ENCODE assay signal across 8 mouse cellular contexts in genomic region chr8:70629574-70630531, GRCm38 (mm10). TPM values are rescaled to one million over a fixed set of nuclear protein-coding genes. Genes with fewer than 3 reads are reported as not detected.
DNase-seq lines count a peak whose midpoint lies in the region; ATAC-seq and TF ChIP-seq lines count a peak whose summit lies in the region.

No protein-coding gene starts in this region.

- 0 out of 2 replicates have a peak, but pooled peaks cover under 1% of the 10 kb centered on the region for H3K9me3 ChIP-seq in E14TG2a.4 (ENCODE audit: low read length)
- no peaks in the 10 kb centered on the region for H3K9me3 ChIP-seq in forebrain, embryonic 13.5 days (replicated peaks)
- H3K9me3 ChIP-seq in liver, postnatal 0 days (ENCODE audit: low read length), result no peaks in the 10 kb centered on the region
- H3K9me3 ChIP-seq in neural tube, embryonic 13.5 days, result no peaks in the 10 kb centered on the region

- no peaks in the 10 kb centered on the region for H3K36me3 ChIP-seq in E14TG2a.4 (ENCODE audit: insufficient read depth, low read length)
- no peaks in the 10 kb centered on the region for H3K36me3 ChIP-seq in forebrain, embryonic 13.5 days (ENCODE audit: poor library complexity, severe bottlenecking)
- H3K36me3 ChIP-seq in liver, postnatal 0 days (replicated peaks; ENCODE audit: insufficient read depth, low read length), result no peaks in the 10 kb centered on the region
- no peaks in the 10 kb centered on the region for H3K36me3 ChIP-seq in neural tube, embryonic 13.5 days

- ATAC-seq in cerebellum, adult (ENCODE audit: insufficient number of reproducible peaks, low FRiP score, low TSS enrichment), result peak; percentile 78
- peak; percentile 95 for ATAC-seq in forebrain, embryonic 13.5 days
- ATAC-seq in liver, postnatal 0 days, result peak; percentile 54
- ATAC-seq in neural tube, embryonic 13.5 days (ENCODE audit: low read depth), result peak; percentile 94

- intact Hi-C loops in heart, postnatal 10 days (cut with DNase I), result loop anchor here (1.0 kb wide), 1 partner anchor 23 kb away; no protein-coding TSS in a partner anchor

- peak overlapping the region; percentile 72 for H3K27ac ChIP-seq in forebrain, embryonic 13.5 days
- H3K27ac ChIP-seq in liver, postnatal 0 days (ENCODE audit: low read depth), result peak overlapping the region; percentile 73
- peak overlapping the region; percentile 76 for H3K27ac ChIP-seq in neural tube, embryonic 13.5 days (replicated peaks)

- 1% methylated on average over 60 of the region's 60 CpGs for WGBS in forebrain, embryonic 13.5 days
- 1% methylated on average over 60 of the region's 60 CpGs for WGBS in liver, postnatal 0 days (ENCODE audit: insufficient replicate concordance)
- under 1% methylated on average over 60 of the region's 60 CpGs for WGBS in neural tube, embryonic 13.5 days

- H3K4me3 ChIP-seq in E14TG2a.4 (replicated peaks; ENCODE audit: low read length), result peak overlapping the region; percentile 76
- H3K4me3 ChIP-seq in forebrain, embryonic 13.5 days, result peak overlapping the region; percentile 48
- H3K4me3 ChIP-seq in liver, postnatal 0 days (ENCODE audit: low read depth, low read length), result peak overlapping the region; percentile 50
- H3K4me3 ChIP-seq in neural tube, embryonic 13.5 days, result peak overlapping the region; percentile 45

- H3K4me1 ChIP-seq in E14TG2a.4 (replicated peaks; ENCODE audit: low read depth, low read length), result peaks cover 49% of the 10 kb centered on the region
- H3K4me1 ChIP-seq in forebrain, embryonic 13.5 days, result peaks cover 25% of the 10 kb centered on the region
- peaks cover 33% of the 10 kb centered on the region for H3K4me1 ChIP-seq in liver, postnatal 0 days (ENCODE audit: insufficient read depth)
- H3K4me1 ChIP-seq in neural tube, embryonic 13.5 days (replicated peaks), result peaks cover 25% of the 10 kb centered on the region

- peak; percentile 92 to 93 for DNase-seq in heart, postnatal 10 days
- peak; percentile 93 for DNase-seq in layer of hippocampus, adult 11-12 months (ENCODE audit: low spot score)
- DNase-seq in liver, postnatal 0 days, result peak; percentile 92
- DNase-seq in telencephalon, adult 2 months (ENCODE audit: low read depth, low spot score), result peak; percentile 73

- H3K9ac ChIP-seq in forebrain, embryonic 13.5 days, result peak overlapping the region; percentile 47
- peak overlapping the region; percentile 60 for H3K9ac ChIP-seq in liver, postnatal 0 days (replicated peaks)
- peak overlapping the region; percentile 71 for H3K9ac ChIP-seq in neural tube, embryonic 13.5 days

- H3K4me2 ChIP-seq in forebrain, embryonic 13.5 days, result peak overlapping the region; percentile 64
- H3K4me2 ChIP-seq in liver, postnatal 0 days (ENCODE audit: low read depth, low read length), result peak overlapping the region; percentile 81
- peak overlapping the region; percentile 62 for H3K4me2 ChIP-seq in neural tube, embryonic 13.5 days

- TF ChIP-seq CTCF in E14TG2a.4 (conservative IDR thresholded peaks at IDR 0.05; ENCODE audit: low read length), result peak; percentile 26
- TF ChIP-seq CTCF in liver, postnatal 0 days (IDR thresholded peaks at IDR 0.05; ENCODE audit: low read depth), result peak; percentile 100

- no peak for TF ChIP-seq EP300 in liver, postnatal 0 days (IDR thresholded peaks at IDR 0.05; ENCODE audit: low read depth)

- H3K27me3 ChIP-seq in E14TG2a.4 (ENCODE audit: insufficient read depth, low read length), result peaks cover 5% of the 10 kb centered on the region
- H3K27me3 ChIP-seq in forebrain, embryonic 13.5 days, result peaks cover 20% of the 10 kb centered on the region
- no peaks in the 10 kb centered on the region for H3K27me3 ChIP-seq in liver, postnatal 0 days (ENCODE audit: insufficient read depth, low read length)
- peaks cover 13% of the 10 kb centered on the region for H3K27me3 ChIP-seq in neural tube, embryonic 13.5 days

RNA-seq across cellular contexts. Expression of gene Gdf15, which starts 2.4 kb away (rescaled TPM):
- 0.15 TPM in 1 of 2 replicates, not detected in the other for polyA plus RNA-seq in forebrain, embryonic 13.5 days (2015; fragmentation: Nextera tagmentation; extraction: Ambion mirVana)
- total RNA-seq in heart, postnatal 10 days (2021), result 1 to 10 TPM in 1 of 2 experiments, under 1 TPM in 1; 0.86 to 1.1 TPM
- 2.1 and 2.3 TPM in 2 replicates for polyA plus RNA-seq in liver, postnatal 0 days (2015; fragmentation: Nextera tagmentation; extraction: Ambion mirVana)
- polyA plus RNA-seq in neural tube, embryonic 13.5 days (2015; fragmentation: Nextera tagmentation; extraction: Ambion mirVana), result not detected in 2 replicates

RNA-seq across cellular contexts. Expression of gene Lrrc25, which starts 13.9 kb away (rescaled TPM):
- 0.65 and 0.68 TPM in 2 replicates for polyA plus RNA-seq in forebrain, embryonic 13.5 days (2015; fragmentation: Nextera tagmentation; extraction: Ambion mirVana)
- total RNA-seq in heart, postnatal 10 days (2021), result 1 to 10 TPM; 1.1 to 1.6 TPM
- polyA plus RNA-seq in liver, postnatal 0 days (2015; fragmentation: Nextera tagmentation; extraction: Ambion mirVana), result 9.8 and 10.4 TPM in 2 replicates
- polyA plus RNA-seq in neural tube, embryonic 13.5 days (2015; fragmentation: Nextera tagmentation; extraction: Ambion mirVana), result 1.5 and 1.8 TPM in 2 replicates

RNA-seq across cellular contexts. Expression of gene Ssbp4, which starts 21.2 kb away (rescaled TPM):
- 81.9 and 101 TPM in 2 replicates for polyA plus RNA-seq in forebrain, embryonic 13.5 days (2015; fragmentation: Nextera tagmentation; extraction: Ambion mirVana)
- total RNA-seq in heart, postnatal 10 days (2021), result 10 to 100 TPM; 54.7 to 55.6 TPM
- 32.5 and 35.4 TPM in 2 replicates for polyA plus RNA-seq in liver, postnatal 0 days (2015; fragmentation: Nextera tagmentation; extraction: Ambion mirVana)
- polyA plus RNA-seq in neural tube, embryonic 13.5 days (2015; fragmentation: Nextera tagmentation; extraction: Ambion mirVana), result 117 and 141 TPM in 2 replicates

RNA-seq across cellular contexts. Expression of gene Pgpep1, which starts 30.3 kb away (rescaled TPM):
- polyA plus RNA-seq in forebrain, embryonic 13.5 days (2015; fragmentation: Nextera tagmentation; extraction: Ambion mirVana), result 64.6 and 80.8 TPM in 2 replicates
- 10 to 100 TPM; 39.6 to 42.9 TPM for total RNA-seq in heart, postnatal 10 days (2021)
- 31.0 and 32.2 TPM in 2 replicates for polyA plus RNA-seq in liver, postnatal 0 days (2015; fragmentation: Nextera tagmentation; extraction: Ambion mirVana)
- polyA plus RNA-seq in neural tube, embryonic 13.5 days (2015; fragmentation: Nextera tagmentation; extraction: Ambion mirVana), result 102 and 108 TPM in 2 replicates

RNA-seq across cellular contexts. Expression of gene Isyna1, which starts 35.7 kb away (rescaled TPM):
- polyA plus RNA-seq in forebrain, embryonic 13.5 days (2015; fragmentation: Nextera tagmentation; extraction: Ambion mirVana), result 87.1 and 105 TPM in 2 replicates
- total RNA-seq in heart, postnatal 10 days (2021), result 10 to 100 TPM; 25.8 to 29.6 TPM
- 18.8 and 21.6 TPM in 2 replicates for polyA plus RNA-seq in liver, postnatal 0 days (2015; fragmentation: Nextera tagmentation; extraction: Ambion mirVana)
- 113 and 115 TPM in 2 replicates for polyA plus RNA-seq in neural tube, embryonic 13.5 days (2015; fragmentation: Nextera tagmentation; extraction: Ambion mirVana)

Comparison
In these comparisons a context has a peak if more than half of its experiments do, and no peak if none do; other contexts are left out.
1. Peak in every context shown above with its lines: DNase-seq, ATAC-seq, H3K4me3 ChIP-seq and H3K27ac ChIP-seq.